Mouse (Mus musculus) small intestine, adult 10 weeks (tissue): ENCODE data around the gene Fam240b. TPM values are rescaled to one million over a fixed set of nuclear protein-coding genes. Genes with fewer than 3 reads are reported as not detected.

Experiments used
- polyA plus RNA-seq: library from polyadenylated mRNA; stranded (reverse); fragments of 350-450 nt; fragmentation: Illumina TruSeq; extraction: RNeasy Lipid Tissue Mini Kit (QIAGEN cat#74804); gene quantifications from one replicate; pipeline ENCODE4 v1.2.3, GENCODE M21; 2014; ENCODE audit warnings: low replicate concordance

Gene Fam240b
- polyA plus RNA-seq: not detected

DNA sequence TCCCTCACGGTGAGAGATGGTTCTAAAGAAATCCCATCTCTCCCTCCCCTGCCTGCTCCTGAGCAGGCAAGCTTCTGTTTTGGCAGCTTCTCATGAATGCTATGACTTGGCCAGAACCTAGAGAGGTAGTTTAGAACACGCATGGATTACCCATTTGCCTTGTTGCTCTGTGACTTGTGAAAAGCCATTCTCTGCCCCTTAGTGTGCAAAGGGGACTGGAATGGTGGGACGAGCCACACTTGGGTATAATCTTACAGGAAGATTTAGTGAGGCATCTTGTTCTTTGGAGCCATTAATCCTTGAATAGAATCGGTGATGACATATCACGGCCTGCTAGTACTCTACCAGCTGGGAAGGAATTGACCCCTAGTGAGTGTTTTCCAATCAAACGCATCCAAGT lies at the start of gene Fam240b:
TSS of gene Fam240b (minus strand) at position 101 of the 400 bp plus-strand sequence.

DNA sequence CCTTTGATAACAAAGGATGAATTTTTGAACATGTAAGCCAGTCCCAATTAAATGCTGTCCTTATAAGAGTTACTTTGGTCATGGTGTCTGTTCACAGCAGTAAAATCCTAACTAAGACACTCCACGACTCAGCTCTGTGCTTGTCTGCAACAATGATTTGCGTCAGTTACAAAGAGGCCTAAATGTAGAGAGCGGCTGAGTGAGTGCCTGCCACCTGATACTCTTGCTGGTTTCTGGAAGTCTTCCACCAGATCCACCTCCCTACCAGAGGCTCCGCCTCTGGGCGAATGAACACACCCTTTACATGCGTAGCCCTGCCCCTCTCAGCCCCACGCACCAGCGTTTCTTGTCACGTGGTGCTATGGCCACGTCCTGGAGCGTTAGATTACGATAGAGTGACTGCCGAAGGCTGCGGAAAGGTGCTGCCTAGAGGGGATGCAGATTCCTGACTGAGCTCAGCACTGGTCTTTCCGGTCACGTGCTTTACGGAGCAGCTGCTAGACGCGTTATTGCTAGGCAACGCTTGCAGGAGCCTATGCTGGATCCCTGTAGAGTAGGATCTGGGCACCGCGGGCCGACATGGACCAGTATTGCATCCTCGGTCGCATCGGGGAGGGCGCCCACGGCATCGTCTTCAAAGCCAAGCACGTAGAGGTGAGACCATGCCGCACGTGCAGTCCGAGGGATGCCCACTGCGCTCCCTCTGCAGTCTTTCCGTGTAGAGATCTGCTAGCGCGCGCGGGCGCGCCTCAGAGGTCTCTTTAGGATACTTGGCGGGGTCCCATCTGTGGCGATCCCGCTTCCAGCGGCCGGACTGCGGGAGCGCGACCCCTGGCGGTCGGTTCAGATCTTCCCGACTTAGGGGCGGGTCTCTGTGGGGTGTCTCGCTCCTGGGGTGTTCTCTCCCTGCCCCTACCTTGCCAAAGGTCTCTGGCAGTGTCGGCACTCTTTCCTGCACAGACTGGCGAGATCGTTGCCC lies 65.3 kb downstream of the Fam240b start, which contains the start of gene Cdk20:
TSS of gene Cdk20 (plus strand) at position 298 of the 979 bp plus-strand sequence.

Other genes starting within 250 kb of the Fam240b start
- 47.8 TPM for gene Cdc14b, start 222.5 kb downstream of the Fam240b start, polyA plus RNA-seq
- gene Aaed1, start 185.1 kb downstream of the Fam240b start, polyA plus RNA-seq: 45.2 TPM
- 38.8 TPM for gene Ctsl, start 126.9 kb downstream of the Fam240b start, polyA plus RNA-seq
- gene Cdk20, start 65.5 kb downstream of the Fam240b start, polyA plus RNA-seq: 0.37 TPM